Mouse (Mus musculus) kidney, adult 10 weeks (tissue): ENCODE data around the gene Gpr75. TPM values are rescaled to one million over a fixed set of nuclear protein-coding genes. Genes with fewer than 3 reads are reported as not detected.

Experiments used
- polyA plus RNA-seq: library from polyadenylated mRNA; stranded (reverse); fragments of 350-450 nt; fragmentation: Illumina TruSeq; extraction: RNeasy Lipid Tissue Mini Kit (QIAGEN cat#74804); gene quantifications from one replicate; pipeline ENCODE4 v1.2.3, GENCODE M21; 2014; ENCODE audit warnings: low read depth, low replicate concordance

Gpr75 gene
- polyA plus RNA-seq: not detected

GRCm38 (mm10) chr11:30885171-30885871 is at the start of gene Gpr75, which contains the start of gene Asb3:
Gpr75 (plus strand) TSS chr11:30885358.
Asb3 (plus strand) TSS chr11:30885416.

Other genes with a start within 250 kb of the Gpr75 start
- gene Acyp2, start 235.8 kb upstream of the Gpr75 start, polyA plus RNA-seq: 52.3 TPM
- gene Psme4, start 113.6 kb upstream of the Gpr75 start, polyA plus RNA-seq: 194 TPM
- 18.4 TPM for gene Asb3, start 58 bp downstream of the Gpr75 start, polyA plus RNA-seq
- gene Erlec1, start 69.0 kb downstream of the Gpr75 start, polyA plus RNA-seq: 192 TPM
- 154 TPM for gene Chac2, start 101.0 kb downstream of the Gpr75 start, polyA plus RNA-seq